Mouse (Mus musculus) bone marrow macrophage, adult 2 months (primary cell): ENCODE measurements around the gene Sestd1.

Experiments used
- CTCF ChIP-seq: IDR thresholded peaks from 2 replicates; pipeline ENCODE4 v1.5.1; 2012; ENCODE audit warnings: low read depth, mild to moderate bottlenecking, low read length, moderate library complexity
- POLR2A ChIP-seq: IDR thresholded peaks from 2 replicates; pipeline ENCODE4 v1.6.1; 2012; ENCODE audit warnings: mild to moderate bottlenecking, low read depth, low read length, borderline replicate concordance

DNA sequence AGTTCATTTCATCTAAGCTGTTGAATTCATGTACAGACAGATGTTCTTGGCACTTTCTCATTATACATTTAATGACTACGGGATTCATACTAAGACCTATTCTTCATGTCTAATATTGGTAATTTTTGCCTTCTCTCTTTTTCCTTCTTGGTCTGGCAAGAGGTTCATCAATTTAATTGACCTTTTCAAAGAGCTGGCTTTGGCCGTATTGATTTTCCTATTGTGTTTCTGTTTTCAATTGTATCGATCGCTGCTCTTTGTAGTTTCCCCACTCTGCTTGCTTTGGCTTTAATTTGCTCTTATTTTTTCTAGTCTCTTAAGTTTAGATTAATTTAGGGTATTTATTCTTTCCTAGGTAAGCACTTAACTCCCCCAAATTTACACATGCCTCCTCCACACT, 122.8 kb downstream of the Sestd1 start:
- TF ChIP-seq POLR2A = no peak
- TF ChIP-seq CTCF = no peak
